ENCODE assay signal across 10 mouse cellular contexts in the genomic region with DNA sequence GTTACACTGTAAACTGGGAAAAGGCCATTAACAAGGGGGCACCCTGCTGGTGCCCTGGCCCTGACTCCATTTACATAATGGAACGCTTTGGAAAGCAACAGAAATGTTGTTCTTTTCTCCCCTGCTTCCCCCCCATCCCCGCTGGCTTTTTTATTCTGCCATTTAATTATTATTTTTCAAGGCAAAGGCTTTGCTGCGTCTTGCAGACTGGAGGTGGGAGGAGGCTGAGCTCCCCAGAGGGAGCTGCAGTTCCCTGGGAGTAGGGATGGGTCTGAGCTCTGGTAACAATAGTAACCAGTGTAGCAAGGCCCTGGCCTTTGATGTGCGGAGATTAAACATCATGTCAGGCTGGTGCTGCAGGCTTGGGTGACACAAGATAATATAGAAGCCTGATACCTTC.
DNase-seq lines count a peak whose midpoint lies in the region; ATAC-seq lines count a peak whose summit lies in the region.
"Had no signal": no experiment of that assay in that cellular context is flagged by ENCODE, and none has a peak within 500 bp of the region (broad histone marks: within the 10 kb centered on the region; RNA-seq: fewer than 3 reads in every experiment).

No protein-coding gene starts in this region.

- no peaks in the 10 kb centered on the region for H3K9me3 ChIP-seq in midbrain, embryonic 11.5 days (ENCODE audit: control insufficient read depth, low read length)

- peak overlapping the region; percentile 0; the same call in 1 of the 2 replicates for H3K4me2 ChIP-seq in midbrain, embryonic 11.5 days

- no peak overlapping the region for H3K4me3 ChIP-seq in midbrain, embryonic 11.5 days (ENCODE audit: low read depth, low read length)

- H3K36me3 ChIP-seq in midbrain, embryonic 11.5 days (ENCODE audit: control insufficient read depth, insufficient read depth, low read length) = no peaks in the 10 kb centered on the region

- peak; percentile 80 for ATAC-seq in midbrain, embryonic 11.5 days (ENCODE audit: low FRiP score)

- no peaks in the 10 kb centered on the region; the same call in 1 of the 2 replicates for H3K27me3 ChIP-seq in midbrain, embryonic 11.5 days (ENCODE audit: control insufficient read depth, insufficient read depth, low read length)

- H3K9ac ChIP-seq in midbrain, embryonic 11.5 days (ENCODE audit: low read length) = no peak overlapping the region

- H3K4me1 ChIP-seq in midbrain, embryonic 11.5 days (ENCODE audit: control insufficient read depth, insufficient read depth, low read length) = peaks cover 14% of the 10 kb centered on the region

- peak; percentile 37 for DNase-seq in MN1 (ENCODE audit: low spot score)
- peak; percentile 61 for DNase-seq in embryo, embryonic 11 days
- peak; percentile 65 for DNase-seq in forelimb bud, embryonic 11.5 days (ENCODE audit: low read depth, low spot score)
- DNase-seq in midbrain, embryonic 11.5 days (ENCODE audit: low spot score, missing footprints) = peak; percentile 88
- no peak for DNase-seq in adrenal gland, postnatal 4 days (ENCODE audit: low spot score in 2 of 2)
- no peak for DNase-seq in left cerebral cortex, postnatal 10 days (ENCODE audit: extremely low spot score in 1 of 2, low spot score in 2 of 2)
- no peak for DNase-seq in layer of hippocampus, postnatal 25 days (ENCODE audit: extremely low spot score in 1 of 2, low spot score in 1 of 2)
- DNase-seq in cerebellum, postnatal 36 days = no peak
- DNase-seq: lung, adult 2 months; thymus, postnatal 36 days had no signal

- H3K27ac ChIP-seq in midbrain, embryonic 11.5 days (ENCODE audit: low read depth, low read length) = peak overlapping the region; percentile 22

- intact Hi-C loops in left cerebral cortex, postnatal 10 days (cut with DNase I) = no loop called here

- 4% methylated on average over 4 of the region's 4 CpGs for WGBS in midbrain, embryonic 11.5 days

Comparison
In these comparisons a context has a peak if more than half of its experiments do, and no peak if none do; other contexts are left out.
1. DNase-seq: peak in MN1 (single experiment), embryo, embryonic 11 days (single experiment), forelimb bud, embryonic 11.5 days (single experiment) and midbrain, embryonic 11.5 days (single experiment); none in adrenal gland, postnatal 4 days (0 of 2), left cerebral cortex, postnatal 10 days (0 of 2), layer of hippocampus, postnatal 25 days (0 of 2) and cerebellum, postnatal 36 days (0 of 2).